Mouse (Mus musculus): Measurements from ENCODE around the gene Tspan33.

Tspan33 gene

DNA sequence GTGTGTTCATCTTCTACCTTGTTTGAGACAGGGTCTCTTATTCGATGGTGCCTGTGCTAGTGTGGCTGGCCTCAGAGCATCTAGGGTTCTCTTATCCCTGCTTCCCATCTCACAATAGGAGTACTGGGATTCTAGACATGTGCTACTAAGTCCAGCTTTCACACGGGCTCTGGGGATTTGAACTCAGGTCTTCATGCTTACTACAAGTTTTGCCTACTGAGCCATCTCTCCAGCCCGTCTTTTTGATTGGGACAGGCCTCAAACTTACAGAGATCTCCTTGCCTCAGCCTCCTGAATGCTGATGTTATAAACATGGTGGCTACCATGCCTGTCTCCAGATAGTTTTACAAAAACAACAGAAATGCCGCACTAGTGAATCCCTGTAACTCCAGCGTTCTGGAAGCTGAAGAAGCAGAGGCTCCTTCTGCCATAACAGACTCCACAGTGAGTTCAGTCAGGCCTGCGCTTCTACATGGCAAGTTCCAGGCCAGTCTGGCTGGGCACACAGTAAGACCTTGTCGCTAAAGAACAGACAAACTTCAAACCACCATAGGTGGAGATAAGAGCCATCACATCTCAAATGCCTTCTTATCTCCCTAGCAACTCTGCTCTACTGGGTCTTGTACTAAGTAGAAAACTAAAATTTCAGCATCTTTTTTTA, 5.2 kb downstream of the Tspan33 start:
- DNase-seq (ENCODE audit: low read depth), result no peak

GRCm38 (mm10) chr6:29701051-29701450, 7.0 kb downstream of the Tspan33 start:
- no peak for DNase-seq (ENCODE audit: low read depth)

DNA sequence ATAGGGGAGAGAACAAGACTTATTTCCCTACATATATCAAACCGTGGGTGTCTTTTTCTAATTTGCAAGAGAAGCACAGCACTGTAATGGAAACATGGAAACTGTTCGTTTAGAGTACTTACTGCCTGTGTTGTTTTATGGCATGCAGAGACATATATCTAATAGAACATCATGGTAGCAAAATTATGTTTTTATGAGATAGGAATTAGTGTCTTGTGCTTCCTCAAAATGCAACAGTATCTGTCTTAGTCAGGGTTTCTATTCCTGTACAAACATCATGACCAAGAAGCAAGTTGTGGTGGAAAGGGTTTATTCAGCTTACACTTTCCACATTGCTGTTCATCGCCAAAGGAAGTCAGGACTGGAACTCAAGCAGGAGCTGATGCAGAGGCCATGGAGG, 8.1 kb downstream of the Tspan33 start:
- no peak for DNase-seq (ENCODE audit: low read depth)

- no peak for DNase-seq (ENCODE audit: low read depth)
These were observed 10.1 kb downstream of the Tspan33 start for GRCm38 (mm10) chr6:29704143-29704542.

DNA sequence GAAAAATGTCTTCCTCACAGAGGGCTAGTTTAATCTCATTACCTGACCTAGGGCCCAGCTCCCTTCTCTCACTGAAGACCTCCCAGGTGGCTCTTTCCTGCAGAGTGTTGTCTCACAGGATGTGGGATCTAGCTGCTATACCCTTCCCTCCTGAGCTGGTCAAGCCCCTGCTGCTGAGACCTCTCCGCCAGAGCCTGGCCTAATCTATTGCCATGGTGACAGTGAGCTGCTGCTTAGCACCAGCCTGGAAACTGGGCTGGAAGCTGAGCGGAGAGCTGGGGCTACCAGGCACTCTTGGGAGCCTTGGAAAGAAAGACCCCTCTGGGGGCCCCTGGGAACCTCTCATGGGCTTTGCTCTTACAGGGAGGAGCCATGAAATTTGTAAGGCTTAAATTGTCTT, 13.9 kb downstream of the Tspan33 start:
- DNase-seq (ENCODE audit: low read depth), result no peak

- DNase-seq (ENCODE audit: low read depth), result no peak
These were observed 17.3 kb downstream of the Tspan33 start for GRCm38 (mm10) chr6:29711318-29711717.

GRCm38 (mm10) chr6:29712011-29712584, 18.1 kb downstream of the Tspan33 start:
- no peak for DNase-seq (ENCODE audit: low read depth)

GRCm38 (mm10) chr6:29716624-29717365, 22.8 kb downstream of the Tspan33 start:
- DNase-seq (ENCODE audit: low read depth), result no peak

DNA sequence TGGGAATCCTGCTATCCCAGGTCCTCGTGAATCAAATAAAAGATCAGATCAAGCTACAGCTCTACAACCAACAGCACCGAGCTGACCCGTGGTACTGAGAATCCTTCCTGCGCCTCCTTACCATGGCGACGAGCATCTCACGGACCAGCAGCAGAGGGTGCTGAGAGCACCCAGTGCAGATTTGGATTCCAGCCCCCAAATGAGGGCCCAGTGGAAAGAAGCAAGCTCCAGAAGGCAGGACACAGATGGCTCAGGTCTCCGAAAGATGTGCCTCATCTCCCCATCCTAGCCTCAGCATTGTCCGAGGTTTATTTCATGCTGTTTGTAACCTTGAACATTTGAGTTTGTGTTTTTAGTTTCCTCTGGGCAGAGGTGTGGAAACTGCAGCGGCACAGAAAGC, 23.5 kb downstream of the Tspan33 start:
- no peak for DNase-seq (ENCODE audit: low read depth)

GRCm38 (mm10) chr6:29717952-29718521, 24.0 kb downstream of the Tspan33 start:
- DNase-seq (ENCODE audit: low read depth), result no peak

- no peak for DNase-seq (ENCODE audit: low read depth)
These were observed 24.9 kb downstream of the Tspan33 start for GRCm38 (mm10) chr6:29718894-29719329.

DNA sequence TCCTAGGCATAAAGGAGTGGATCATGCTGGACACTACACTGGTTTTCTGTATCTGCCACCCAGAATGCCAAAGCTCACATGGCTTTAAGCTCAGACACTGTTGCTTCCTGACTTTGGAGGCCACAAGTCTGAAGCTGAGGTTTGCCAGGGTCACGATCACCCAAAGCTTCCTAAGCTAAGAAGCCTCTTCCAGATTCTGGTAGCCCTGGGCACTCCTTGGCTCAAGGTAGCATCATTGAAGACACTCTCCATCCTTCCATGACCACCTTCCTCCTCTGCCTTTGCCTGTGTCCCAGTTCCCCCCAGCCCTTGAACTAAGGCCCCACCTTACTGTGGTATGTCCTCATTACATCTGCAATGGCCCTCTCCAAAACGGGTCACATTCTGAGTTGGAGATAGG, 27.9 kb downstream of the Tspan33 start:
- no peak for DNase-seq (ENCODE audit: low read depth)

DNA sequence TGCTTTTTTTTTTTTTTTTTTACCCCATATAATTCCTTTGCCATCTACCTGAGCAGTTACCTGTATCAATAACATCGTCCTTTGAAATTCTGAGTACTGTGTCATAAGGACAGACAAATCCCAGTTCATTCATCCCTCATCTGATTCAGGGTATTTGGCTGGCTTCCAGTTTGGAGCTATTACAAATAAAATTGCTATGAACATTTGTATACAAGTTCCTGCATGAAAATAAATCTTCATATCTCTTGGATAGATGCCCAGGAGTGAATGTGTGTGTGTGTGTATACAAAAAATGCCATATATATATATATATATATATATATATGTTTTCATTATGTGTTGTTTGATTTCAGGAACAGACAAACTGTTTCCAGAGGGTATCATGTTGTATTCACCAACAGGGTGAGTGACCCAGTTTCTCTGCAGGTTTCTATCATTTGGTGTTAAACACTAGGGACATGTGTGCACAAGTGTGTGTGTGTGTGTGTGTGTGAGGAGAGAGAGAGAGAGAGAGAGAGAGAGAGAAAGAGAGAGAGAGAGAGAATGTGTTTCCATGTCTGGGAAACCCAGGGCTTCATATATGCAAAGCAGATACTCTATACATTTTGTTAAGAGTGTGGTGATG, 32.7 kb downstream of the Tspan33 start:
- no peak for DNase-seq (ENCODE audit: low read depth)

DNA sequence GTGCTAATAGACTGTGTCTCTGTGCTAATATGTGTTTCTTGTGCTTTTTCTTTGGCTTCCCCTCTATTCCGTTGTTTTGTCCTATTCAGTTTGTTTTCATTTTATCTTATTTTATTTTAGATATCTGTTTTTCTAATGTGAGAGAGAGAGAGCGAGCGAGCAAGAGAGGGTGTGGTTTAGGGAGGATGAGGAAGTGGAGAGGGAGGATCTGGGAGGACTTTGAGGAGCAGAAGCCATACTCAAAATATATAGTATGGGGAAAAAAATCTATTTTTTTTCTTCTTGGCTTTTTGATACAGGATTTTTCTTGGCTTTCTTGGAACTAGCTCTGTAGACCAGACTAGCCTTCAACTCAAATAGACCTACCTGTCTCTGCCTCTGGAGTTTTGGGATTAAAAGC, 34.0 kb downstream of the Tspan33 start:
- DNase-seq (ENCODE audit: low read depth), result no peak

DNA sequence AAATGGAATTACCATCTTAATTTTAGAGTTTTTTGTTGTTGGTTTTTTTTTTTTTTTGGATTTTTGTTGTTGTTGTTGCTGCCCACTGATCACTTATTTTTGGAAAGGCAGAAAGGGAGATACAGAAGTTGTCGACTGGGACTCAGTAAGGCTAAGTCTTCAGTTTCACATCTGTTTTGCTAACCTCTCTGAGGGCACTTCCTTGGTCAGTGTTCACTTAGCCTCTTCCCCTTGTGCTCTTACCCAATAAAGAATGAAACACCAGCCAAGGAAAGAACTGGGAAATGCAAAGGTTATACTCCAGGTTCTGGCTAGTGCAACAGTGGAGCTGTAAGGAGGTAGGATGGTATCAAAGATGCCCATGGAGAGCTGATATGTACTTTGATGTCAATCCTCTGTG, 35.5 kb downstream of the Tspan33 start:
- DNase-seq (ENCODE audit: low read depth), result no peak

DNA sequence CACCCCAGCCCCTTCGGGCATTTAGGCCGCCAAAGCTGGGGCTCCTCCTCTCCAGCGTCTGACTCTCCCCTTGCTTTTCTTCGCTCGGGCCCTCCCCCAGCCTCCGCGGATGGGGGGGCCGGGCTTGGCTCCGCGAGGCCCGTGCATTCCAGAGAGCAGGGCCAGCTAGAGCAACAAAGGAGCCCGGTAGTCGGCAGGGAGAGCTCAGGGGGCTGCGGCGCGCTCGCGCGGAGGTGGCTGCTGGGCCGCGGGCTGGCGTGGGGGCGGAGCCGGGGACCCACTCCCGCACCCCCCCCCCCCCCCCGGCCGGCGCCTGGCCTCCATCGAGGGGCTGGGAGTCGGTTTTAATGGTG, 41.3 kb downstream of the Tspan33 start, which contains the start of gene Smo:
Smo (plus strand) TSS at position 168 of the 353 bp plus-strand sequence.
- no peak for DNase-seq (ENCODE audit: low read depth)

GRCm38 (mm10) chr6:29735689-29736451, 41.8 kb downstream of the Tspan33 start:
- DNase-seq (ENCODE audit: low read depth), result no peak

DNA sequence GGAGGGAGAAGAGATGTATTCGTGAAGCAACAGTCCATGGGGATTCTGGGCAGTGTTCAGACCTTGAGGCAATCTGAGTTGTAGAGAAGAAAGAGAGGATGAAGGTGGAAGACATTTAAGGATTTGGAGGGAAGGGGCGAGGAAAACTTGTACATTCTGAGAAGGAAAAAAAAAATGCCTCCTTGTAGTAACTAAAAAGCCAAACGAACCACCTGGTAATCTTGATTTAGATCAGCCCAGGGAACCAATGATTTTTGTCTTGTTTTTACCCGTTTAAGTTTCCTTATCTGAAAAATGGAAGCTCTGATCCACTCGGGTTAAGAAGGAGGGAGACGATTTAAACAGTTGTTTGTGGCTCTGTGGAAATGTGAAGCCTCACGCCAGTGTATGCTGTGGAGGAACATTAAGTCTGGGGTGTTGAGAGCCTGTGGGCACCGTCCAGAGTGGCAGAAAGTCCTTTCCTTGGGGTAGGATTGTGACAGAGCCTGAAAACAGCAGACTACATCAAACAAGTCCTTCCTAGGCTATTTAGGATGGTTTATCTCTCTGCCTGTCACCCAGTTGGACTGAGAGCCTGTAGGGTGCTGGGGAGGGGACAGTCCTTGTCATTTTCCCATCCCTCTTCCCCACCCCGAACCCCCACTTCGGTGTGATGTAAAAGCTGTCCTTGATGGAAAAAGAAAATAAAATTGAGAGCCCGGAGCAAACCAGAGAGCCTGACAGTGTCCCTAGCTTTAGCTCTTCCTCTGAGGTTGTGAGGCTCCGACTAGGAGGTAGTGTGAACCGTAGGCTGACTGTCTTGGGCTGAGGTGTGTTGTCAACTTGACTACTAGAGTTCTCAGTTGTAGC, 42.8 kb downstream of the Tspan33 start:
- no peak for DNase-seq (ENCODE audit: low read depth)

- DNase-seq (ENCODE audit: low read depth), result no peak
These were observed 57.6 kb downstream of the Tspan33 start for GRCm38 (mm10) chr6:29751466-29752152.

- no peak for DNase-seq (ENCODE audit: low read depth)
These were observed 59.3 kb downstream of the Tspan33 start for GRCm38 (mm10) chr6:29753336-29753735.
